Mouse (Mus musculus): ENCODE data around the gene Ccdc190. TPM values are rescaled to one million over a fixed set of nuclear protein-coding genes. Genes with fewer than 3 reads are reported as not detected.

Gene Ccdc190
- polyA plus RNA-seq, 1 experiment from 2014 or later: 5.7 TPM

DNA sequence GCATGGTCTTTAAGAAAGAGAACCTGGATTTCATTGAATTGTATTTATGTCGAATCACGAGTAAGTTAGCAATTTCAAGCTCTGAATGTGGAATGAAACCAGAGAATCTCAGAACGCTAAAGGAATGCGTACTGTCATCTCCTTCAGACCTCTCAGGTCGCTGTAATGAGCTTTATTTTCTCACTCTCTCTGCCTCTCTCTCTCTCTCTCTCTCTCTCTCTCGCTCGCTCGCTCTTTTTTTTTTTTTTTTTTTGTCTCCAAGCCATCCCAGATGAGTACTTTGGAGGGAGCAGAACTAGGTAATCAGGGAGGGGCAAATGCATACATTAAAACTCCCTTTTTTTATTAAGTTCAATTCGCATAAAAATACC, 41.1 kb downstream of the Ccdc190 start:
- WGBS: under 1% methylated on average over 8 of the region's 9 CpGs
- ATAC-seq: peak; percentile 70

GRCm38 (mm10) chr1:169970936-169971335, 42.5 kb downstream of the Ccdc190 start:
- H3K9me3 ChIP-seq (replicated peaks; ENCODE audit: control insufficient read depth, low read length, poor library complexity, severe bottlenecking): no peaks in the 10 kb centered on the region
- no peak overlapping the region for H3K4me3 ChIP-seq (ENCODE audit: low read depth, low read length)
- no peaks in the 10 kb centered on the region for H3K36me3 ChIP-seq (ENCODE audit: control insufficient read depth, insufficient read depth, low read length)
- H3K9ac ChIP-seq (ENCODE audit: low read depth, low read length): no peak overlapping the region
- H3K4me1 ChIP-seq (ENCODE audit: control insufficient read depth, insufficient read depth, low read length): peaks cover 16% of the 10 kb centered on the region
- no peak for ATAC-seq
- no peak overlapping the region for H3K4me2 ChIP-seq (ENCODE audit: low read length)
- no peaks in the 10 kb centered on the region for H3K27me3 ChIP-seq (ENCODE audit: control insufficient read depth, insufficient read depth, low read depth, low read length)
- WGBS: 97% methylated on average over 4 of the region's 4 CpGs
- no peak overlapping the region for H3K27ac ChIP-seq (ENCODE audit: low read length)

More for the DNA sequence above, 41.1 kb downstream of the Ccdc190 start:
- Histone ChIP-seq H3K9me3 (replicated peaks; ENCODE audit: control insufficient read depth, low read length, poor library complexity, severe bottlenecking) (no peaks in the 10 kb centered on the region), H3K27me3 (ENCODE audit: control insufficient read depth, insufficient read depth, low read depth, low read length) (no peaks in the 10 kb centered on the region), H3K27ac (ENCODE audit: low read length) (peak overlapping the region; percentile 84), H3K9ac (ENCODE audit: low read depth, low read length) (peak overlapping the region; percentile 62), H3K4me3 (ENCODE audit: low read depth, low read length) (peak overlapping the region; percentile 56), H3K4me2 (ENCODE audit: low read length) (peak overlapping the region; percentile 70), H3K4me1 (ENCODE audit: control insufficient read depth, insufficient read depth, low read length) (peaks cover 16% of the 10 kb centered on the region), H3K36me3 (ENCODE audit: control insufficient read depth, insufficient read depth, low read length) (peaks cover 8% of the 10 kb centered on the region)

- Histone ChIP-seq H3K4me2 (ENCODE audit: low read length) (no peak overlapping the region), H3K4me3 (ENCODE audit: low read depth, low read length) (no peak overlapping the region), H3K9ac (ENCODE audit: low read depth, low read length) (no peak overlapping the region), H3K27ac (ENCODE audit: low read length) (no peak overlapping the region), H3K27me3 (ENCODE audit: control insufficient read depth, insufficient read depth, low read depth, low read length) (no peaks in the 10 kb centered on the region), H3K4me1 (ENCODE audit: control insufficient read depth, insufficient read depth, low read length) (peaks cover 16% of the 10 kb centered on the region), H3K9me3 (replicated peaks; ENCODE audit: control insufficient read depth, low read length, poor library complexity, severe bottlenecking) (no peaks in the 10 kb centered on the region), H3K36me3 (ENCODE audit: control insufficient read depth, insufficient read depth, low read length) (no peaks in the 10 kb centered on the region)
- 86% methylated on average over 2 of the region's 2 CpGs for WGBS
- no peak for ATAC-seq
Measured at GRCm38 (mm10) chr1:169971998-169972397, 43.5 kb downstream of the Ccdc190 start.

DNA sequence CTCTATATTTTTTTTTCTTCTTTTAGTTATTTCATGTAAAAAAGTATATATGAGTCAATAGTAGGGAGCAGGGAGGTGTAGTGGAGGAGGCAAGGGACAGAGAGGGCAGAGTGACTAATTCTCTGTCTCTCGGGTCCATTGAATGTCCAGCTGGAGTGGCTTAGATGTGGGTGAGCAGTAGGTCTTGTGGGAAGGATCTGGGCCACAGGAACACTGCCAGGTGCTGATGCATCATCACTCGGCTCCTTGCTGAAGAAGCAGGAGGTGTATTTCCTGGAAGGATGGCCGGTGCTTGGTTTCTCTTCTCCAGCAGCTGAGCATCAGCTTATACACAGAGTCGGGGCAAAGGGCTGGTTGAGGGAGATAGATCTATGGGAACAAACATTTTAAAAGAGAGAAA, 49.2 kb downstream of the Ccdc190 start:
- no peaks in the 10 kb centered on the region for H3K4me1 ChIP-seq (ENCODE audit: control insufficient read depth, insufficient read depth, low read length)
- no peak for ATAC-seq
- H3K27me3 ChIP-seq (ENCODE audit: control insufficient read depth, insufficient read depth, low read depth, low read length): no peaks in the 10 kb centered on the region
- 90% methylated on average over 4 of the region's 4 CpGs for WGBS
- no peak overlapping the region for H3K4me2 ChIP-seq (ENCODE audit: low read length)
- H3K9ac ChIP-seq (ENCODE audit: low read depth, low read length): no peak overlapping the region
- H3K4me3 ChIP-seq (ENCODE audit: low read depth, low read length): no peak overlapping the region
- H3K36me3 ChIP-seq (ENCODE audit: control insufficient read depth, insufficient read depth, low read length): no peaks in the 10 kb centered on the region
- no peaks in the 10 kb centered on the region for H3K9me3 ChIP-seq (replicated peaks; ENCODE audit: control insufficient read depth, low read length, poor library complexity, severe bottlenecking)
- H3K27ac ChIP-seq (ENCODE audit: low read length): no peak overlapping the region

Other genes starting within 250 kb of the Ccdc190 start
- 53.6 and 66.9 TPM in 2 replicates for gene Rgs4, start 181.0 kb upstream of the Ccdc190 start, polyA plus RNA-seq (2015; fragmentation: Nextera tagmentation; extraction: Ambion mirVana)
- 24.7 and 26.6 TPM in 2 replicates for gene Hsd17b7, start 40.6 kb downstream of the Ccdc190 start, polyA plus RNA-seq (2015; fragmentation: Nextera tagmentation; extraction: Ambion mirVana)
- gene Ddr2, start 182.1 kb downstream of the Ccdc190 start, polyA plus RNA-seq (2015; fragmentation: Nextera tagmentation; extraction: Ambion mirVana): 7.0 and 7.9 TPM in 2 replicates
- 63.6 and 65.6 TPM in 2 replicates for gene Uap1, start 246.3 kb downstream of the Ccdc190 start, polyA plus RNA-seq (2015; fragmentation: Nextera tagmentation; extraction: Ambion mirVana)

Measured in midbrain, embryonic 16.5 days (tissue).